Mouse (Mus musculus): ENCODE results near the gene Asic3.

- no peak for TF ChIP-seq GATA1 (IDR thresholded peaks at IDR 0.05; ENCODE audit: borderline replicate concordance, low read length)
- no peak for TF ChIP-seq FLI1 (IDR thresholded peaks at IDR 0.05; ENCODE audit: low read length)
Measured at GRCm38 (mm10) chr5:24423129-24424003, 10.2 kb downstream of the Asic3 start, which contains the start of the genes Cdk5 and Slc4a2.

Measured in megakaryocyte, embryonic 14.5 days (primary cell).